Mouse (Mus musculus) intestine, embryonic 15.5 days (tissue): ENCODE results near the gene Acot4. TPM values are rescaled to one million over a fixed set of nuclear protein-coding genes. Genes with fewer than 3 reads are reported as not detected.
"Not testable (repeated sequence)": the region's sequence is repeated elsewhere in the genome, so short reads cannot be mapped to it uniquely, and the experiment has no call there.

ENCODE experiments used
- ATAC-seq: fragments of 200-750 bp; cut with Nextera tagmentation; 2 replicates; pipeline ENCODE4 v1.8.0; 2017; ENCODE audit warnings: moderate TSS enrichment, moderate library complexity
- H3K27ac ChIP-seq: fragments of 300-500 bp; sonication (generic); 2 replicates; pipeline ENCODE4 v1.5.1; 2015; ENCODE audit warnings: mild to moderate bottlenecking, inconsistent platforms
- H3K27me3 ChIP-seq: fragments of 300-500 bp; sonication (generic); replicated peaks from 2 replicates; pipeline ENCODE4 v1.6.1; 2015; ENCODE audit warnings: inconsistent platforms
- H3K36me3 ChIP-seq: fragments of 300-500 bp; sonication (generic); 2 replicates; pipeline ENCODE4 v1.6.1; 2015; ENCODE audit warnings: inconsistent platforms
- H3K4me1 ChIP-seq: fragments of 300-500 bp; sonication (generic); replicated peaks from 2 replicates; pipeline ENCODE4 v1.6.1; 2015; ENCODE audit warnings: inconsistent platforms
- H3K4me2 ChIP-seq: fragments of 300-500 bp; sonication (generic); replicated peaks from 2 replicates; pipeline ENCODE4 v1.6.1; 2015; ENCODE audit warnings: mild to moderate bottlenecking, inconsistent platforms
- H3K4me3 ChIP-seq: fragments of 300-500 bp; sonication (generic); replicated peaks from 2 replicates; pipeline ENCODE4 v1.5.1; 2015; ENCODE audit warnings: inconsistent platforms
- H3K9ac ChIP-seq: fragments of 300-500 bp; sonication (generic); 2 replicates; pipeline ENCODE4 v1.6.1; 2015; ENCODE audit warnings: inconsistent platforms
- H3K9me3 ChIP-seq: fragments of 300-500 bp; sonication (generic); 2 replicates; pipeline ENCODE4 v1.6.1; 2016; ENCODE audit warnings: inconsistent platforms
- WGBS: fragments of 180-500 bp; shearing (Covaris S2); methylation state at CpG from one replicate; pipeline ENCODE4 v1.1.7; 2015; 5-methylcytosine and 5-hydroxymethylcytosine counted together
- polyA plus RNA-seq: library from polyadenylated mRNA; unstranded; fragments of >200 nt; fragmentation: Nextera tagmentation; extraction: Ambion mirVana; gene quantifications from 2 replicates; pipeline ENCODE4 v1.2.1, GENCODE M21; 2015

The Acot4 gene
- polyA plus RNA-seq, 1 experiment from 2014 or later, result 8.2 TPM

DNA sequence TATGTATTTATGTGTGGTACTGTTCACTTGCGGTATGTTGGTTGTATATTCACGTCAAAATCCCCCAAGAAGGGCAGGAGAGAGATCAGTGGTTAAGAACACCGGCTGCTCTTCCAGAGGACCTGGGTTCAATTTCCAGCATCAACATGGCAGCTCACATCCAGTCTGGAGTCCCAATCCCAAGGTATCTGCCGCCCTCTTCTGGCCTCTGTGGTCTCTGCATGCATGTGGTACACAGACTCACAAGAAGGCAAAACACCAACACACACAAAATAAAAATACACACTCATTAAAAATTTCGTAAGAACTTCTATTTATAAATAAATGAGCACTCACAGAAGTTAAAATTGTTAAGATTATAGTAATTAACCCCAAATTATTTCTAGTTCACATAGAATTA is 25.0 kb downstream of the Acot4 start:
- Histone ChIP-seq H3K27ac (no peak overlapping the region), H3K9ac (no peak overlapping the region), H3K27me3 (peaks cover 7% of the 10 kb centered on the region), H3K4me3 (no peak overlapping the region), H3K4me1 (no peaks in the 10 kb centered on the region), H3K36me3 (no peaks in the 10 kb centered on the region), H3K9me3 (no peaks in the 10 kb centered on the region), H3K4me2 (no peak overlapping the region)
- no peak for ATAC-seq
- 75% methylated on average over 5 of the region's 5 CpGs for WGBS

GRCm38 (mm10) chr12:84063833-84064232 is 25.7 kb downstream of the Acot4 start:
- no peaks in the 10 kb centered on the region for H3K4me1 ChIP-seq
- no peak overlapping the region for H3K9ac ChIP-seq
- no peaks in the 10 kb centered on the region for H3K9me3 ChIP-seq
- H3K4me3 ChIP-seq, result no peak overlapping the region
- H3K4me2 ChIP-seq, result no peak overlapping the region
- H3K27ac ChIP-seq, result no peak overlapping the region
- H3K36me3 ChIP-seq, result no peaks in the 10 kb centered on the region
- peaks cover 11% of the 10 kb centered on the region for H3K27me3 ChIP-seq
- no peak for ATAC-seq
- WGBS, result 61% methylated on average over 2 of the region's 2 CpGs

GRCm38 (mm10) chr12:84064621-84065020 is 26.4 kb downstream of the Acot4 start:
- Histone ChIP-seq H3K4me2 (no peak overlapping the region), H3K9me3 (no peaks in the 10 kb centered on the region), H3K27ac (no peak overlapping the region), H3K4me1 (no peaks in the 10 kb centered on the region), H3K27me3 (peaks cover 13% of the 10 kb centered on the region), H3K4me3 (no peak overlapping the region), H3K9ac (no peak overlapping the region), H3K36me3 (no peaks in the 10 kb centered on the region)
- no peak for ATAC-seq
- 76% methylated on average over 8 of the region's 8 CpGs for WGBS

DNA sequence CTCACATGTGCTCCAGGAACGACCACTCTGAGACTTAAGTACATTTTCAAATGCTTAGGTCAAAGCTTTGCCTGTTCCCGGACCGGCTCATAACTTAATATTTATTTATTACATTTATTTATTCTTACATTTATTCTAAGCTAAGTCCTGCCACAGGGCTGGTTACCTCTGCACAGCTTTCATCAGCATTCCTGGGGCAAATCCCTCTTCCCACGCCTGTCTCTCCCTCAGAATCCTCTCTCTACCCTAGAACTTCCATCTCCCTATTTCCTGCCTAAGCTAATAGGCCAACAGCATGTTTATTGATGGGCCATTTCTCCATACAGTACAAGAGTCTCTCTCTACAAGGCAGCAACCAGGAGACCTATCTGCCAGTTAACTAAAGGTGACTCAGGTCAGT is 29.6 kb downstream of the Acot4 start:
- 76% methylated on average over 4 of the region's 4 CpGs for WGBS

DNA sequence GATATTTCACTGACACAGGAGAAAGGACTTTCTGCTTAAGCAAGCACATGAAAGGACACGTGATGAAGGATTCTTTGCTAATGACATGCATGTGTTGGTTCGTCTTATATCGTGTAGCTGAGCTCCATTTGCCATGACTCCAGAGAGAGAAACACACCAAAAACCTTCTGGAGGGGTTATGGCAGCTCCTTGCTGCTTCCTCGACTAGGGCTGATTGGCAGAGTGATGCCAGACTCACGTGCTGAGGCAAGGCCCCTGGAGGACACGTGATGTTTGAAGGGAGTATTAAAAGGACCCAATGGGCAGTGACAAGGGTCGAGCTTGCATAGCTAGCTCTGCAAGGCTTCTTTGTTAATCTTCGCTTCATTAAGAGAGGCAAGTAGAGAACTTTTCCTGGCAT is 30.1 kb downstream of the Acot4 start:
- Histone ChIP-seq H3K9ac (no peak overlapping the region), H3K4me2 (no peak overlapping the region), H3K4me3 (no peak overlapping the region), H3K27me3 (peaks cover 13% of the 10 kb centered on the region), H3K27ac (no peak overlapping the region), H3K4me1 (no peaks in the 10 kb centered on the region), H3K36me3 (no peaks in the 10 kb centered on the region), H3K9me3 (no peaks in the 10 kb centered on the region)
- WGBS, result 75% methylated on average over 8 of the region's 8 CpGs
- ATAC-seq, result no peak

More for the DNA sequence above, 29.6 kb downstream of the Acot4 start:
- Histone ChIP-seq H3K4me1 (no peaks in the 10 kb centered on the region), H3K36me3 (no peaks in the 10 kb centered on the region), H3K27me3 (peaks cover 13% of the 10 kb centered on the region), H3K27ac (no peak overlapping the region), H3K9me3 (no peaks in the 10 kb centered on the region), H3K4me2 (no peak overlapping the region), H3K4me3 (no peak overlapping the region), H3K9ac (no peak overlapping the region)
- no peak for ATAC-seq

DNA sequence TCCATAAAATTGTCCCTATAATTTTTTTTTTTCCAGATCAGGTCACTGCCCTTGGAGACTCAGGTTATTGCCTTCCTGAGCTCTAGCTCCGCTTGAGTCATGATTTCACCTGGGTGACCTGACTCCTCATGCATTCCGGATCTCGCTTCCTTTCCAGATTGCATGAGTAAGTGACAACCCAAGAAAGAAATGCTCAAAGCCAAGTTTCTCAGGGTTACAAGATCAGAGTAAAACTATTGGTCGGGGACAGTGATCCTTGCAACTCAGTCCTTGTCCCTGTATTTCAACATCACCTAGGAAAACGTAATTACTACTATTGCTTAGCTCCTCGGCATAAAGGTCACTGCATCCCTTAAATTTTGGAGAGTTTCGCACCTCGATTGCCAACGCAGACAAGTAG is 30.8 kb downstream of the Acot4 start, which contains the start of gene Acot5:
Gene Acot5 (plus strand): TSS at position 340 of the 400 bp plus-strand sequence.
- Histone ChIP-seq H3K9ac (no peak within 1 kb of the TSS), H3K4me2 (peak within 1 kb of the TSS; percentile 79), H3K27ac (no peak within 1 kb of the TSS), H3K9me3 (no peaks in the 10 kb centered on the region), H3K27me3 (peaks cover 13% of the 10 kb centered on the region), H3K4me3 (peak within 1 kb of the TSS; percentile 41), H3K4me1 (no peaks in the 10 kb centered on the region), H3K36me3 (no peaks in the 10 kb centered on the region)
- WGBS, result 47% methylated on average over 9 of the region's 9 CpGs
- ATAC-seq, result 0 out of 2 replicates have a peak, but pooled peaks have one; percentile 43

DNA sequence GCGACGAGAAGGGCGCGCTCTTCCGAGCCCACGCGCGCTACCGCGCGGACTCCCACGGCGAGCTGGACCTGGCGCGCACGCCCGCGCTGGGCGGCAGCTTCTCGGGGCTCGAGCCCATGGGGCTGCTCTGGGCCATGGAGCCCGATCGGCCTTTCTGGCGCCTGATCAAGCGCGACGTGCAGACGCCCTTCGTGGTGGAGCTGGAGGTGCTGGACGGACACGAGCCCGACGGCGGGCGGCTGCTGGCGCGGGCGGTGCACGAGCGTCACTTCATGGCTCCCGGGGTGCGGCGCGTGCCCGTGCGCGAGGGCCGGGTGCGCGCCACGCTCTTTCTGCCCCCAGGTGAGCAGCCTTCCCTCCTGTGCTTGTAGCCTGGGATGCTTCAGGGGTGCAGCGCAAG is 31.4 kb downstream of the Acot4 start:
- not testable (repeated sequence) for H3K36me3 ChIP-seq, H3K4me1 ChIP-seq, H3K9me3 ChIP-seq, H3K9ac ChIP-seq, H3K27ac ChIP-seq
- Histone ChIP-seq H3K4me2 (peak overlapping the region; percentile 79), H3K4me3 (peak overlapping the region; percentile 41), H3K27me3 (peaks cover 13% of the 10 kb centered on the region)
- ATAC-seq, result 0 out of 2 replicates have a peak, but pooled peaks have one; percentile 23
- under 1% methylated on average over 44 of the region's 52 CpGs for WGBS

- Histone ChIP-seq H3K27ac (no peak overlapping the region), H3K4me2 (no peak overlapping the region), H3K9ac (no peak overlapping the region), H3K4me3 (no peak overlapping the region), H3K9me3 (no peaks in the 10 kb centered on the region), H3K36me3 (no peaks in the 10 kb centered on the region), H3K27me3 (peaks cover 13% of the 10 kb centered on the region), H3K4me1 (no peaks in the 10 kb centered on the region)
- no peak for ATAC-seq
- WGBS, result 90% methylated on average over 2 of the region's 2 CpGs
These were observed 33.5 kb downstream of the Acot4 start for GRCm38 (mm10) chr12:84071696-84072095.

- H3K4me2 ChIP-seq, result no peak overlapping the region
- WGBS, result 77% methylated on average over 4 of the region's 4 CpGs
- H3K27me3 ChIP-seq, result no peaks in the 10 kb centered on the region
- H3K4me3 ChIP-seq, result no peak overlapping the region
- no peak overlapping the region for H3K9ac ChIP-seq
- no peaks in the 10 kb centered on the region for H3K9me3 ChIP-seq
- H3K4me1 ChIP-seq, result no peaks in the 10 kb centered on the region
- no peak overlapping the region for H3K27ac ChIP-seq
- no peak for ATAC-seq
- H3K36me3 ChIP-seq, result no peaks in the 10 kb centered on the region
These were observed 39.3 kb downstream of the Acot4 start for GRCm38 (mm10) chr12:84077371-84077990.

- Histone ChIP-seq H3K4me3 (no peak overlapping the region), H3K9ac (no peak overlapping the region), H3K4me2 (no peak overlapping the region), H3K27ac (peak overlapping the region; percentile 29), H3K9me3 (no peaks in the 10 kb centered on the region), H3K4me1 (no peaks in the 10 kb centered on the region), H3K36me3 (no peaks in the 10 kb centered on the region), H3K27me3 (no peaks in the 10 kb centered on the region)
- 68% methylated on average over 2 of the region's 2 CpGs for WGBS
- no peak for ATAC-seq
These were observed 45.7 kb downstream of the Acot4 start for GRCm38 (mm10) chr12:84083842-84084241.

DNA sequence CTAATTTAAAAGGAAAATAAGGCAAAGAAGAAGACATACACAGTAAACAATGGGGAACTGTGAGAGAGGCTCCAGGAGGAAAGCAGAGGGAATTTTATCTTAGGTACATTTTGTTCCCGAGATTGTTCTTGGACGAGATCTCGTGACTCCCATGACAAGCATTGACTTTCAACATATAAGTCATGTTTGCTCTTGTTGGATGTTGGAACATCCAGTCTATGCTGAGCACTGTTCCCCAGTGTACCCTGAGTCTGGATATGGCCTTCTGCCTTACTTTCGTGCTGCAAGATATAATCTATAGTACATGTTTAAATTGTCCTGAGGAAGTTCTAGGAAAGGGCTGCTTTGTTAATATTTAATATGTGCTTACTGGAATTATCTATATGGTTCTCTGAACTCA is 46.4 kb downstream of the Acot4 start:
- 64% methylated on average over 4 of the region's 4 CpGs for WGBS
- Histone ChIP-seq H3K9ac (no peak overlapping the region), H3K4me3 (no peak overlapping the region), H3K27me3 (no peaks in the 10 kb centered on the region), H3K27ac (peak overlapping the region; percentile 29; the same call in 1 of the 2 replicates), H3K36me3 (no peaks in the 10 kb centered on the region), H3K4me2 (no peak overlapping the region), H3K9me3 (0 out of 2 replicates have a peak, but pooled peaks cover 3% of the 10 kb centered on the region), H3K4me1 (no peaks in the 10 kb centered on the region)
- peak; percentile 88 for ATAC-seq

GRCm38 (mm10) chr12:84094666-84095065 is 56.5 kb downstream of the Acot4 start:
- not testable (repeated sequence) for H3K9ac ChIP-seq, H3K36me3 ChIP-seq

More at GRCm38 (mm10) chr12:84094666-84095065, 56.5 kb downstream of the Acot4 start:
- not testable (repeated sequence) for H3K4me1 ChIP-seq, H3K4me3 ChIP-seq, ATAC-seq, H3K9me3 ChIP-seq, H3K4me2 ChIP-seq, H3K27ac ChIP-seq, H3K27me3 ChIP-seq
- 91% methylated on average over 5 of the region's 5 CpGs for WGBS
